Mouse (Mus musculus) limb, embryonic 14.5 days (tissue): Measurements from ENCODE around the gene Maml3. TPM values are rescaled to one million over a fixed set of nuclear protein-coding genes. Genes with fewer than 3 reads are reported as not detected.

Source experiments
- ATAC-seq: fragments of 200-750 bp; cut with Nextera tagmentation; 2 replicates; pipeline ENCODE4 v1.8.0; 2017; ENCODE audit warnings: low read depth, moderate number of reproducible peaks, moderate TSS enrichment; ENCODE audit not compliant: low FRiP score
- DNase-seq: peaks from one replicate; pipeline ENCODE4 v3.0.0-alpha.2; 2015; ENCODE audit warnings: low spot score
- H3K27ac ChIP-seq: fragments of 300-500 bp; sonication (generic); replicated peaks from 2 replicates; pipeline ENCODE4 v1.5.1; 2014; ENCODE audit warnings: low read depth, mild to moderate bottlenecking, low read length, moderate library complexity, mixed read lengths
- H3K27me3 ChIP-seq: fragments of 300-500 bp; sonication (generic); 2 replicates; pipeline ENCODE4 v1.6.1; 2014; ENCODE audit warnings: low read length, mixed read lengths; ENCODE audit not compliant: control insufficient read depth, insufficient read depth
- H3K36me3 ChIP-seq: fragments of 300-500 bp; sonication (generic); 2 replicates; pipeline ENCODE4 v1.6.1; 2014; ENCODE audit warnings: mild to moderate bottlenecking, low read length, moderate library complexity, mixed read lengths; ENCODE audit not compliant: control insufficient read depth, insufficient read depth
- H3K4me1 ChIP-seq: fragments of 300-500 bp; sonication (generic); 2 replicates; pipeline ENCODE4 v1.6.1; 2014; ENCODE audit warnings: antibody characterized with exemption, low read length, mixed read lengths; ENCODE audit not compliant: control insufficient read depth, insufficient read depth
- H3K4me2 ChIP-seq: fragments of 300-500 bp; sonication (generic); replicated peaks from 2 replicates; pipeline ENCODE4 v1.6.1; 2014; ENCODE audit warnings: low read depth, mild to moderate bottlenecking, low read length, moderate library complexity; ENCODE audit not compliant: severe bottlenecking
- H3K4me3 ChIP-seq: fragments of 300-500 bp; sonication (generic); replicated peaks from 2 replicates; pipeline ENCODE4 v1.5.1; 2014; ENCODE audit warnings: low read length
- H3K9ac ChIP-seq: fragments of 300-500 bp; sonication (generic); 2 replicates; pipeline ENCODE4 v1.6.1; 2014; ENCODE audit warnings: mild to moderate bottlenecking, low read depth, low read length, moderate library complexity; ENCODE audit not compliant: severe bottlenecking
- H3K9me3 ChIP-seq: fragments of 300-500 bp; sonication (generic); 2 replicates; pipeline ENCODE4 v1.6.1; 2016; ENCODE audit warnings: low read length; ENCODE audit not compliant: control insufficient read depth
- POLR2A ChIP-seq: fragments of 200-500 bp; IDR thresholded peaks from 2 replicates; pipeline ENCODE4 v1.8.0; 2012; ENCODE audit warnings: inconsistent platforms, mild to moderate bottlenecking, moderate library complexity, borderline replicate concordance; ENCODE audit not compliant: insufficient read depth, insufficient read length; ENCODE audit errors: extremely low read depth
- WGBS: fragments of 180-500 bp; shearing (Covaris S2); extraction: QIAGEN DNeasy Blood & Tissue Kit; methylation state at CpG from one replicate; pipeline ENCODE4 v1.1.7; 2014; 5-methylcytosine and 5-hydroxymethylcytosine counted together
- polyA plus RNA-seq, 2 experiments: library from polyadenylated mRNA; depleted of rRNA in 1 of 2; stranded (reverse) in 1 of 2; unstranded in 1 of 2; fragments of >200 nt; fragmentation: Nextera tagmentation in 1 of 2; extraction: Ambion mirVana in 1 of 2; gene quantifications; 2 replicates each; pipeline versions ENCODE4 v1.2.1 to v1.2.3; 2012 to 2014

The Maml3 gene
- polyA plus RNA-seq, 2 experiments, result 5.4 to 5.6 TPM

DNA sequence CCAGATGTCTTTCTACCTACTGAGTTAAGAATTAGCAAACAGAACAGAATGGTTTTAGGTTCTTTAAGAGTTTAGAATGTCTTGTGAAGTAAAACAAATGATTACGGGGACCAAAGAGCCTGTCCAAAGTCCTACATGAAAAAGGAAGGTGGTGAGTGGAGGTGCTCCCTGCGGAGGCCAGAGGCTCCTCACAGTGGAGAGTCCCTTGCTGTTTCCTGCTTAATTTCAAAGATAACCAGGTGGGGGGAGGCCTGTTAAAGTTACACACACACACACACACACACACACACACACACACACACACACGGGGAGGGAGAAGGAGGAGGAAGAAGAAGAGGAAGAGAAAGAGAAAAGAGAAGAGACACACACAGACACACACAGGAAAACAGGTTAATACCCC, 139.9 kb downstream of the Maml3 start:
- no peak for ATAC-seq
- H3K4me3 ChIP-seq, result no peak overlapping the region
- H3K4me2 ChIP-seq, result no peak overlapping the region
- DNase-seq, result no peak
- H3K9ac ChIP-seq, result no peak overlapping the region
- no peaks in the 10 kb centered on the region for H3K4me1 ChIP-seq
- no peak for TF ChIP-seq POLR2A
- H3K9me3 ChIP-seq, result no peaks in the 10 kb centered on the region
- H3K27me3 ChIP-seq, result no peaks in the 10 kb centered on the region
- H3K27ac ChIP-seq, result no peak overlapping the region
- WGBS, result 40% methylated on average over 3 of the region's 3 CpGs
- no peaks in the 10 kb centered on the region for H3K36me3 ChIP-seq

DNA sequence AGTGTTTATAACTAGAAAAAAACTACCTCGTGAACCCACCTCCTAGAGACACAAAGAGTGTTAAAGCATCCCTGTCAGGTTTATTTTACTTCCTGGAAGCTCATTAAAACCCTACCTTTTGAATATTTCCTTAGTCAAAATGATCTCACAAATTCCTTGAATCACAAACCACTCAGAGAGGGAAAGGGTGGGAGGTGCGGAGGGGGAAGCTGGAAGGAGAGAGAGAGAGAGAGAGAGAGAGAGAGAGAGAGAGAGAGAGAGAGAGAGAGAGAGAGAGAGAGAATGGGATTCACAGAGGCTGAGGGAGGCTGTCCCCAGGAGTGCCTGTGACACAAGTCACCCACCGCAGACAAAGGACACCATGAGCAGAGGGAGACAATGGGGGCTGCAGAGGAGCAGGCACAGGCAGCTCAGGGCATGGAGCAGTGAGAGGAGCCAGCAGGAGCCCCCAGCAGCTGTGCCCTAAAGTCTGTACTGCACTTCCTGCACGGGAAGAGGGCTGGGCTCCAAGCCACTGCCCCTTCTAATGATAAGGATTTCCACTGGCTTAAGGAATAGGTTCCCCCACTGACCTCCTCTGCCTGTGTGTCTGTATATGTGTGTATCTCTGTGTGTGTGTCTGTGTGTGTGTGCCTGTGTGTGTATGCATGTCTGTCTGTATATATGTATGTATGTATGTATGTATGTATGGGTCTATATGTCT, 140.8 kb downstream of the Maml3 start:
- no peaks in the 10 kb centered on the region for H3K36me3 ChIP-seq
- WGBS, result 21% methylated on average over 4 of the region's 4 CpGs
- no peaks in the 10 kb centered on the region for H3K9me3 ChIP-seq
- H3K4me3 ChIP-seq, result no peak overlapping the region
- DNase-seq (no peak), ATAC-seq (no peak)
- no peak overlapping the region for H3K9ac ChIP-seq
- H3K27me3 ChIP-seq, result no peaks in the 10 kb centered on the region
- no peak overlapping the region for H3K27ac ChIP-seq
- TF ChIP-seq POLR2A, result no peak
- H3K4me1 ChIP-seq, result no peaks in the 10 kb centered on the region
- H3K4me2 ChIP-seq, result no peak overlapping the region

DNA sequence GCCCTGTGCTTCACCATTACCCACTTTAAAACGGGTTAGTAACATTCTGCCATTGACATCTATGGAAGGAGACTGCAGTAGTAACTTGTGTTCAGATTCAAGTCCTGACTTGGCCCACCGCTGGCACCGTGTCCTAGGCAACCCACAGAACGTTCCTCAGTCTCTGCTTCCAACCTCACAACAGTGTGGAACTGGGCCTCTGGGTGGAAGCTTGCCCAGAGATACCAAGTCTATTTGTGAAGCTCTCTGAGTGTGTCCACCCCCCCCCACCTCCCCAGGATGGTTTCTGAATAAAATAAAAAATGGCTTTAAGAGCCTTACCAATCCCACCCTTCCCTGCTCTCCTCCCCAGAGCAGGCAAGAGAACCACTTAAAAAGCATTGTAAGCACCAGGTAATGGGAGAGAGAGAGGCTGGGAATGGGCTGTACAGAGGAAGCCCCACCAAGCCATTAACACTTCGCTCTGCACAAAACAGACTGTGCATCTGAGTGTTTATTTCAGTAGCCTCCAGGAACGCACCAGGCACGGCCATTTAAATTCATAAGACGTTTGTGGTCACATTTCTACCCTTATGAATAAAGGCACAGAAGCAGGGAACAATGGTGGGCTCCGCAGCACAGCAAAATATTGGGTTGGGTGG, 141.6 kb downstream of the Maml3 start:
- Histone ChIP-seq H3K9ac (no peak overlapping the region), H3K9me3 (no peaks in the 10 kb centered on the region), H3K4me2 (no peak overlapping the region), H3K36me3 (no peaks in the 10 kb centered on the region), H3K27me3 (no peaks in the 10 kb centered on the region), H3K4me1 (no peaks in the 10 kb centered on the region), H3K4me3 (no peak overlapping the region), H3K27ac (no peak overlapping the region)
- DNase-seq (no peak), ATAC-seq (no peak)
- WGBS, result 63% methylated on average over 9 of the region's 9 CpGs
- no peak for TF ChIP-seq POLR2A

DNA sequence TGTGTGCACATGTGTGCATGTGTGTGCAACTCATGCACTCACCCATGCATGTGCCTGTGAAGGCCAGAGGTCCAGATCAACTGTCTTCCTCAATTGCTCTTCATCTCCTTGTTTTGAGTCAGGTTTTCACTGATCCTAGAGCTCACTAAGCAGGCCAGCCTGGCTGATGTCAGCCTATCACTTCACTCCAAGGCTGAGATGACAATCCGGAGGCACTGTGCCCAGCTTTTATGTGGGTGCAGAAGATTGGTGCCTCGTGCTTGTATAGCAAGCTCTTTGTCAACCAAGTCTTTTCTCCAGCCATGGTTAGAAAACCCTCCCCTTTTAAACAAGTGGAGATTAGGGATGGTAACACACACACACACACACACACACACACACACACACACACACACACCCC, 146.1 kb downstream of the Maml3 start:
- Histone ChIP-seq H3K9me3 (no peaks in the 10 kb centered on the region), H3K4me1 (no peaks in the 10 kb centered on the region), H3K27ac (no peak overlapping the region), H3K9ac (no peak overlapping the region), H3K36me3 (no peaks in the 10 kb centered on the region), H3K4me3 (no peak overlapping the region), H3K4me2 (no peak overlapping the region), H3K27me3 (no peaks in the 10 kb centered on the region)
- ATAC-seq (no peak), DNase-seq (no peak)
- TF ChIP-seq POLR2A, result no peak
- 86% methylated on average over 2 of the region's 2 CpGs for WGBS

DNA sequence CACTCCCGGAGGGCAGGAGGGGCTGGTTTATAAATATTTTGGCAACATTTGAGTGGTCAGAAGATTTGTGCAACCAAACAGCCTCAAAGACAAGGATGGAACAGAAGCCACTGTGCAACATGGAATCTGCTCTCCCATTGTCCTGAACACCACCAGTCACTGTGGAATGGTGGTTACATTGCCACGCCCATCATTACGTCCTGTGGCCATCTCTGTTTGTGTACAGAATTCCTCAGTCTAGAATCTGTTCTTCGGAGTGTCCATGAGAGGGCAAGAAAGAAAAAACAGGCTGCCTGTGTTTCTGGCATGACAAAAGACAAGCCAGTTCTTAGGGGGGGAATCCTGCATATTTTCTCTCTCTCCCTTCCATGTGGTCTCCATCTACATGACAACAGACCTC, 150.4 kb downstream of the Maml3 start:
- ATAC-seq (no peak), DNase-seq (no peak)
- WGBS, result 88% methylated on average over 4 of the region's 4 CpGs
- Histone ChIP-seq H3K36me3 (no peaks in the 10 kb centered on the region), H3K9ac (no peak overlapping the region), H3K4me2 (no peak overlapping the region), H3K27me3 (no peaks in the 10 kb centered on the region), H3K9me3 (no peaks in the 10 kb centered on the region), H3K27ac (no peak overlapping the region), H3K4me1 (no peaks in the 10 kb centered on the region), H3K4me3 (no peak overlapping the region)
- no peak for TF ChIP-seq POLR2A
